Mouse (Mus musculus) mouse embryonic stem cell (cell line): ENCODE measurements around the gene Wdfy1.

Source experiments
- in situ Hi-C, 2 experiments: fragments of 300-500 bp; cut with MboI; formaldehyde crosslinking; loops; 1 replicate in 1 of 2; 3 replicates in 1 of 2; pipeline ENCODE4 v1.14.3; 2019 to 2020; ENCODE audit warnings: low sequenced_read_pairs in 2 of 2, low pct_unique_long_range_greater_than_20kb in 1 of 2, mixed read lengths in 1 of 2; ENCODE audit not compliant: unreplicated experiment in 1 of 2

Wdfy1 gene

DNA sequence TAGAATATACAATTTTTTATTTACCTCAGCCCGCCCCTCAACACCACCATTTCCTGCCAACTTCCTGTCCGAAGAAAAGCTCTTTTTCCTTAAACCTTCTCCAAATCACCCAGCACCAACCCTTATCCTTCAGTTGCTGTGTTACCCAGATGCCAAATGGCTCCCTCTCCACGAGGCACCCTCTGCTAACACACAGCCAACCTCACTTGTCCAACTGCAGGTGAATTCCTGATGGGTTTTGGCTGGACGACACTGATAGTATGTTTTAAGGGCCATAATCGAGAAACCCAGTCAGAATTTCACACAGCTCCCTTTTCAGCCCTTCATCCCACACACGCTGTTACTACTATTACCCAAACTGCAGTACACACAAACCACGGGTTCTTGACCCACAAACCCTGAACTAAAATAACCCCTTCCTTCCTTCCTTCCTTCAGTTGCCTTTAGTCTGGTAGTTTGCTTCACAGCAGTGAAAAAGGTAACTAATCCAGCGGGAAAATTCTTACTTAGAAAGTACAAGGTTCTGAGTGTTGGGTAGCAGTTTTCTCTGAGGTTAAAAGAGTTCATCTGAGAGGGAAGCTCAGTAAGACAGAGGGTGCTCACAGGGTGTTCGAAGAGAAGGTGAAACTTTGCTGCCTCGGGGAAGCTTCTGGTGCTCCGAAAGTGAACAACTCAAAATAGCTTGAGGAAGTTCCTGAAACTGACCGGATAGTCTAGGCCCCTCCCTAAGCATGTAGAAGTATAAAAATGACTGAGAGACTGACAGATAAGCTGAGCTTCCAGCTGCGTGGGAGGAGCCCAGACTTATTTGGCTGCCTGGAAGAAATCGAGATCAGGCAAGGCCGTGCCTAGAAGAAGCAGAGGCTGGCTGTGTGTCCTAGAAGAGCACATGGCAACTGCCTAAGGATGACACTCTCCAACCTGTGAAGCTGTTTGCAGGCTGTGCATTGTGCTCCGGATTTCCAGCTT lies 13.4 kb downstream of the Wdfy1 start:
- in situ Hi-C loops: no loop called here

DNA sequence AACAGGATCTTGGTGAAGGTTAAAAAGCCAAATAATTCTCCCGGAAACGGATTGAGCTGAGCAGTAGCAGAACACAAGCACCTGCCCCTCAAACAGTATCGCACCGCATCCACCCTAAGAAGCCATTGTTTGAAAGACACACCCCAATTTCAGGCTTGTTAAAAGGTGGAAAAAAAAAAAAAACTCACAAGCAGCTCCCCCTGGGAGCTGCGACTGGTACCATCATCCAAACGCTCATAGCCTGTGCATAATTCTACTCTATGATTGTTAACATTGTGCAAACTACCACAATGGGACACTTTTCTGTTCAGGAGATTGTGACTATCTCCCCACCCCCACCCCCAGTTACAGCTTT lies 14.0 kb downstream of the Wdfy1 start:
- in situ Hi-C loops: no loop called here

DNA sequence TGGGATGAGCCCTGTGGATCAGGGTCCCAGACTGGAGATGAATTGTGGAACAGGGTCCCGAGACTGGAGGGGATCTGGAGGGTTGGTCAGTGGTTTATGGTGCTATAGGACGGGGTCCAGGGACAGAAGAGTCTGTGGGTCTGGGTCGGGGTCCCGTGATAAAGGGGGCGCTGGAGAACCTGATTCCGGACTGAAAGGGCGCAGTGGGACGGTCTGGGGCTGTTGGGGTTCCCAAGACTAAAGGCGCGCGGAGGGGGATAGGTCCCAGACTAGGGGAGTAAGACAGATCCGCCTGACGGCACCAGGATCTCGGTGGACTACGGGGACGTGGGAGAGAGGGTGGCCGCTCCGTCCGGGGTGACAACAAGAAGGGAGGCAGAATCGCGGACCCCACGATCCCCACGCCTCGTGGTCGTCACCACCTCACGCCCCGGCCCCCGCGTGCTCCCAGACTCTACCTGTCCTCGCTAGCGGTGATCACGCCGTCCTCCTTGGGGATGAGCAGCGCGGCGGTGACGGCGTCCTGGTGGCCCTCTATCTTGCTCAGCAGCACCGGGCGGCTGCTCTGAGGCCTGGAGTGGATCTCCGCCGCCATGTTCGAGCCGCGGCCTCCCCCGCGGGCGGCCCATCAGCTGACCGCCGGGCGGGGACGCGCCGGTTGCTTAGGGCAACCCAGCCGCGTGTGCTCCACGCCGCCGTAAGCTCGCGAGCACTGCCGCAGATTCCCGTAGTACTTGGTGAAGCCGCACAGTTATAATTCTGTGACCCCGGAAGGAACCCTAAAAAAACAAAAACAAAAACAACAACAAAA lies 14.6 kb downstream of the Wdfy1 start:
- in situ Hi-C loops: no loop called here

DNA sequence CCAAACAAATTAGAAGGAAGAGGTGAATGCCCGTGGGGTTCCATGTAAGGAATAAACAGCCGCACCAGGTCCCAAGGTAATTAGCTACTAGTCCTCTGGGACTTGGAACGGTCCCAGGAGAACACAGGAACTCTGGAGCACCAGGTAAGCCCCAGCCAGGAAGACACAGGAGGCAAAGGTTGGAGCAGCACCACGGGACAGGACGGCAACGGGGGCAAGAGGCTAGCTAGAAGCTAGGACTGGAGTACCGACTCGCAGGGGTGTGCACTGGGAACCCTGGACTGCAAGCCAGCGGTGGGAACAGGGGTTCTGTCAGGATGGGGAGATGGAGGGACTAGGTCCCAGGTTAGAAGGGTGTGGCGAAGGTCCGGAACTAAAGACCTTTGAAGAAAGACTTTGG lies 15.3 kb downstream of the Wdfy1 start:
- in situ Hi-C loops: no loop called here

DNA sequence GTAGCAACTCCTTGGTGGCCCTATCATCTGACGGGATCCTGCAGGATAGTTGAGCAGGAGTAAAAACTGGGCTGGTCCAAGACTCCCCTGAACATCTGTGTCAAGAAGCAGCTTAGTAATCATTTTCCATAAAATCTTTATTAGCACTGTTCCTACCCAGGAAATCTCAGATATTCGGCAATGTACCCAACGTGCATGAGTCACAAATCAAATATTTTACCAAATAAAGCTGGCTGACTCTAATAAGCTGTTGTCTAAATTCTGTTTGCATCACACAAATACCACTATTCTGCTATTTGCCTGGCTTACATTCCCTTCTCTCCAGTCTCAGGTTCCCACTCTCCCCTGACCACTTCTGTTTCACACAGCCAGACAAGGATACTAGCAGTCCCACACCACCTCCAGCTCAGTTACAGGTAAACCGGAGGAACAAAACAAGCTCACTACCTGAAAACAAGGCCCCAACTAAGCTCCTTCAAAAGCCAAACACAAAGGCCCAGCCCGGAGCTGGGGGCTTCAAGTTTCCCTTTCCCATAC lies 16.4 kb downstream of the Wdfy1 start:
- in situ Hi-C loops: no loop called here

DNA sequence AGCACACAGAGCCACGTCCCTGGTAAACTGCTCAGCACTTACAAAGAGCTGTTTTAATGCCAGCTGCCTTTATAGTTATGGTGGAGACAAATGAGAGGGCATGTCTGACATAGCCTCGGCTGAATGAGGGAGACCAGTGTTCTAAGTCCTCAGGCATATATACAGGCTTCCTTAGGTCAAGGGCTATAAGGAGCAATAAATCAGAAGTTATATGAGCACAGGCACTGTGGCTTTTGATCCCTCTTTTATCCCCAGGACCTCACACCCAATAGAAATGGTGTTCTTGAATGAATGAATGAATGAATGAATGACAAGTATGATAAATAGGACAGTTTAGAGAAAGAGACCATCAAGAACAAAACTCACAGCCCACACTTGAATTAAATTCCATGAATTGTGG lies 16.9 kb downstream of the Wdfy1 start:
- in situ Hi-C loops: no loop called here

DNA sequence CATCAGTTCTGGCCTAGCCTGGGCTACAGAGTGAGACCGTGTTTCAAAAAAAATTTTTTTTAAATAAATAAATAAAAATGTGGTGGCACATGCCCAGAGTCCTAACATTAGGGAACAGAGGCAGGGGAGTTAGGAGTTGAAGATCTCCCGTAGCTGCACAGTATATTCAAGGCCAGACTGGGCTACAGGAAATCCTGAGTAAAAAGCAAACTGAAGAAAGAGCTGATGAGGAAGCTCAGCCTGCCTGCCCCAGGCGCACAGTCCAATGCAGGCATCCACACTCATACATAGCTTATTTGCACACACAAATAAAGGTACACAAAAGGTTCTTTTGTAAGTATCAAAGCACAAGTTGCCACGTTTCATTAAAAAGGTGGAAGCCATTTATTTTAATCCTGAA lies 18.3 kb downstream of the Wdfy1 start:
- in situ Hi-C loops: no loop called here

DNA sequence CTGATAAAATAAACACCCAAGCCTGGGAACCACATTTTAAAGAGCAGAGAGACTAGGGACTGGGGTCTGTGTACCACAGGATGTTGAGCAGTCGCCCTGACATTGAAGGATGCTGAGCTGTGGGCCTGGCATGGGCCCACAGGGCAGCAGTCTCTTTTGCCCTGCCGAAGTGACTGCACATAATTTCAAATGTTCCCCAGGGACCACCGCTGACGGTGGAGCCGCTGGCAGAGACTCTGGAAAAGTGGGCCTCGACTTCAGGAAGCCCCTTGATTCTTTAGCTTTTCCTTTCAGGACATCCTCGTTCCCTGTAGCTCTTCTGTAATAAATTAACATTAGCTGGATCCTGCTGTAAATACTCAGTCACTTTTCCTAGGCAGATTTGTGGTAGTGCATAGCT lies 18.8 kb downstream of the Wdfy1 start:
- in situ Hi-C loops: no loop called here

DNA sequence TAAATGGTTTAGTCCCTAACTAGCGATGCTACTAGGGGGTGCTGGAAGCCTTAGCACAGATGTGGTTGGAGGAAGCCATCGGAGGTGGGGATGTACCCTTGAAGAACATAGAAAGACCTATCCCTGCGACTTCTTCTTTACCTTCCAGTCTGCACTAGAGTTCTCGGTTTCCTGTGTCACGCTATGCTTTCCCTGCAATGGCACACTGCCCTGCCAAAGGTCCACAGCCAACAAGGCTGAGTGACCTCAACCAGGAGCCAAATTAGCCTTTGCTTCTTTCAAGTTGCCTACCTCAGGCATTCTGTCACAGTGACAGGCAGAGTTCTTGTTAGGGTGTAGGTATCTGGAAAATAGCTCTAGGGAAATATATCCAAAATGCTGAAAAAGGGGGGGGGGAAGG lies 19.5 kb downstream of the Wdfy1 start:
- in situ Hi-C loops: no loop called here

DNA sequence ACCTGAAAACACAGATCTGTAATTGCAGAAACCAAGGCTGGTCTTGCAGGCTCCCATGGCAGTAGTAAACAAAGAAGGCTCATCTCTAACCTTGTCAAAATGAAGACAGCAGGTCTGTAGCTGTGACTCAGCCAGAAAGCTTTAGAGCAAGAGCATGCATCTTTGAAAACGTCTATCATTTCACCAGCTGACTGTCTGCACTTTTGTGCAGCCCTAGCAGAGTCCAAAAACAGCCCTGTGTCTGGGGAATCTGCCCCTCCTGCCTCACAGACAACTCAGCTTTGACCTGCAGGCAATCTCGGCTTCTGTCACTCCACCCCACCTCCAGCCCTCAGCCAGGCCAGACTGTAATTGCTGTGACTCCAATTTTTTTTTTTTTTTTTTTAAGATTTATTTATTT lies 20.6 kb downstream of the Wdfy1 start:
- in situ Hi-C loops: no loop called here

DNA sequence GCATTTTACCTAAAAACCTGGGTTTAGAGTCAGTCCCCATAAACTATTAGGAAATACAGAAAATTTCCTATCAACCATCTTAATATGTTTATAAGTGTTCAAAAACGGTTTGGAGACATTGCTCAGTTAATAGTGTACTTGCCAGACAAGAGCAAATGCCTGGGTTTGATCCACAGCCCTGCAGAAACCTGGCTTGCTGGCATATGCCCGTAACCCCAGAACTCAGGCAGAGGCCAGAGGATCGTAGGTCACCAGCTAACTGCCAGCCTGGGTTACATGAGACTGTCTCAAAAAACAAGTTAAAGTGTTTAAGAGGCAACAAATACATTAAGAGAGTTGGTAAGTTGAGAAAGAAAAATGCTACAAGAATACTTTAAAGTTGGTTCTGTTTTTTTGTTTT lies 21.0 kb downstream of the Wdfy1 start:
- in situ Hi-C loops: no loop called here

DNA sequence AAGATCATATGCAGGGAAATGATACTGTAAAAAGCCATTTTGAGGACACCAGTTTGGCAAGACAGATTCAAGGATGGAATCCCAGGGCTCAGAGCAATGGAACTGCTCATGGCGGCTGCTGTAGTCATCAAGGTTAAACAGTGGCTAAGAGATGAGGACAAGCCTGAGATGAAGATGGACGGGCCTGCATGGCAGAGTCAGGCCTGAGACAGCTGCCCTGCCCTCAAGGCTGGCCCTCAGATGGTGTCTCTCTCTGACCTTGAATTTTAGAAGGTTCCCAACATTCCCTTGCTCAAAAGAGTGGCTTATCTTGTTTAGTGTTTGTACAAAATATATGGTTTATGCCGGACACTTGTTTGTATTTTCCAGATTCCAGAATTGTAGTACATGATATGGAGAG lies 22.5 kb downstream of the Wdfy1 start:
- in situ Hi-C loops: no loop called here

DNA sequence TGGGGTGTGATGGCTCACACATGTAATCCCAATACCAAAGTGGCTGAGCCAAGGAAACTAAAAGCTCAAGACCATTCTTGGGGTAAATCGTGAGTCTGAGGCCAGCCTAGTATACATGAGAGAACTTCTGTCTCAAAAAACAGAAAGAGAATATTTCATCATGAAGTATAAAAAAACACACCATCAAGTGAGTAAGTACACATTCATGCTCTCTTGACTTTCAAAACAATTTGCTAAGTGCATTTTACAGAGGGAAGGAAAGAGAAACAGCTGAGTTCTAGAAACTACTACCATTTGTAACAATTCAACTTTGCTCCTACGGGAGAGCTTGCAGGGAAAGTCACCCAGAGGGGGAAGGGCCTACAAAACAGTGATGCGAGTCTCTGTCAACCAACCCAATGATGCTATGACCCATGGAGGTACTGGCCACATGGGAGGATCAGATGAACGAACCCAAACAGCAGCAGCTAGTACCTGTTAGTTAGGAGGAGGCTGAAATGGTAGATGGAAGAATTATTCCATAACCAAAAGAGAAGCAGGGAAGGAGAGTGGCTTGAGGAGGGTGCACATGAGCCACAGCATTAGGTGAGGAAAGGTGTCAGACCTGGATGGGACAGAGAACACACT lies 23.1 kb downstream of the Wdfy1 start:
- in situ Hi-C loops: no loop called here

DNA sequence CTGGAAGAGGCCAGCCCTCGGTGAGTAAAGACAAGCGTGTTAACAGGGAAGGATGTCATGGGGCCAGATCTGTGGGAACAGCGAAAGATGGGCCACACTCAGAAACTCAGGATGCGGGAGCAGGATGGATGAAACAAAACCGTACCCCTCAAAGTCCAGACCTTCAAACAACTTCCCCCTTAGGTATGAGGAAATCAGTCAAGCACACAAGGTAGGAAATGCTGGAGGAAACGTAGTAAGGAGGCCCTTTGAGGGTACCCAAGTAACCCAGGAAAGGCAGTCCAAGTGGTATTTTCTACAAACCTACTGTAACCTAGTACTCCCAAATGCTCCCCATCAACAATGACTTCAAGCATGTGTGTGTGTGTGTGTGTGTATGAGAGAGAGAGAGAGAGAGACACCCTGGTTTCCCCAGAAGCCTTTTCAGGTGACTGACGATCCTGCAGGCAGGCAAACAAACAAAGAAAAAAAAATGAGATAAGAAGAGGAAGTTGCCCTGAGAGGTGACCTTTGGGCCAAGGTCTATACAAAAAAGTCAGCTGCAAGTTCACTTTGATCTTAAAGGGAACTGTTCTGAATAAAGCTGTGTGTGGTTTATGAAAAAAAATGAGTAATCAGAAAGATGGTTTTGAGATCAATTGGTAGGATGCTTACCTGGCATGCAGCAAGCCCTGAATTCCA lies 23.8 kb downstream of the Wdfy1 start:
- in situ Hi-C loops: no loop called here

DNA sequence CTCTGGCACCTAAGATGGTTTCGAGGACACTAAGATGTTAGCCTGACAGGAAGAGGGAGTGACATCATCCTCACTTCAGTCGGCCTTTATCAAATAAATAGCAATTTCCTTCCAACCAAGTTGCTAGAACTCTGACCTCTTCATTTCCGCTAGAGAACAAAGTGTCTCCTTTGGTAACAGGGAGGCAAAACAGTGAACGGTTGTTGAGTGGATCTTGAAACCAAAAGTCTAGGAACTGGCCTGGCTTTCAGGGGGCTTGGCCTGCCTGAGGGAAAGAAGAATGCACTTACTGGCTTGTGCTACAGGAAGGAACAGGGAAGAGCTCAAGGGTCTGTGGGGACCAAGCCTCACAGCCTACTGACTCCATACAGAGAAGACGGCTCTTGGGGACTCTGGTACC lies 24.8 kb downstream of the Wdfy1 start:
- in situ Hi-C loops: no loop called here

DNA sequence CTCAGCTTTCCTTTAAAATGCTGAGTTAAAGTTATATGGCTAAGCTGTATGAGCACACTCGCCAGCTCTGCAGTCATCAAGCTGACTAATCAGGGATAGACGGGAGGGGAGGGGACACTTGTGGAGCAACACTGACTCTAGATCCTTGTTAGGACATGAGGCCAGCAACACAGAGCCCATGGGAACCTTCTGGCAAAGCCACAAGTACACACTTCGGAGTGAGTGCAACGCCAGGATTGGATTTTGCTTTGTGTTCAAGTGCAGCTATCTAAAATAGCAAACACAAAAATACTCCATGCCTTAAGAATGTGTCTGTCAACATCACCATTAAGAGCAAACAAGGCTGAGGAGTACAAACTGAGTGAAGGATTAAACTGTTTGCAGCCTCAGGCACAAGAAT lies 29.9 kb downstream of the Wdfy1 start:
- in situ Hi-C loops: no loop called here

DNA sequence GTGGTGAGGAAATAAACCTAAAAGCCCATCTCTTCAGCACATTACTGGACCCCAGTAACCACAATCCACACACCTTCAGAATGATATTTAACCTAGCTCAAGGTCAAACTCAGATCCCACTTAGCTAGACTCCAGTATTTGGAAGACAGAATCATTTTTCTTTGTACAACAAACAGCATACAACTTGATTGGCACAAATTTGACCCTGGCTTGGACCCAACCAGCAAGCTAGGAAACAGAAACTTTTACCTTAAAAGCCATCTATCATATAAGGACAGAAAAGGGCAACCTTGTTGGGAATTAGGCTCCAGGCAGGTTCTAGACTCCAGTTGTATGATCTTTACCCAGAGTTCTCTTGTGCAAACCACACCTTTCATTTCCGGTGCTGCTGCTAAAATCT lies 32.6 kb downstream of the Wdfy1 start:
- in situ Hi-C loops: no loop called here

DNA sequence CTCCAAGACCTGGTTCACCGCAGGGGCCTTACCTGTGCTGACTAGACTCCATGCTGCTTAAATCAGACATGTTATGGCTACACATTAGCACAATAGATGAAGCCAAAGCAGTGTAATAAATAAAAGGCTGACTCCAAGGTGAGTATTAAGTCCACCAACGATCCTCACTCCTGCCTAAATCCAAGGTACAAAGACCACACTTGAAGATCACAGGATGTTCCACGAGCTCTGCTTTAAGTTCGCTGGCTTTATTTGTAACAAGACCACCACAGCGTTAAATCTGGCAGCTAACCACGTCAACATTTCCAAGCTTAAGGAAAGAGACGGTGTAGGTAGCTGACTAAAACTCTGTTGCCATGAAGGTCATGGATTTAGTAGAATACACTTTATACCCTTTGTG lies 33.0 kb downstream of the Wdfy1 start:
- in situ Hi-C loops: no loop called here

DNA sequence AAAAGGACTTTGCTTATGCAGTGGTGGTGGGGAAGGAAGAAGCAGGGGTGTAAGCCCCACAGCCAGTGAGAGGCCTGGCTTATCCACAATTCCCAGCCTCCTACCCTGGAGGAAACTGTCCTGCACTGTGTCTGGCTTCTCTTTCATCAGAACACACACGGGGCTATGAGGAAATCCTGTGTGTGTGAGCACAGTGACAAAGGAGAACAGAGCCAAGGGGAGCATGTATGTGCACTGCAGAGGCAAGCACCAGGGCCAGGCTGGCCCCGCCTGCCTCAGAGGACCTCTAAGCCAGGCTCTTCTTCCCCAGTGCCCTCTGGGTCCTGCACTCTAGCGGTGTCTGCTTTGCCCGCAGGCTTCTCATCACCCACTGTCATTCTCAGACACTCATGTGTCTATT lies 34.9 kb downstream of the Wdfy1 start:
- in situ Hi-C loops: no loop called here
